Mouse (Mus musculus) bone marrow macrophage, adult 2 months (primary cell): Measurements from ENCODE around the gene Sept9. TPM values are rescaled to one million over a fixed set of nuclear protein-coding genes. Genes with fewer than 3 reads are reported as not detected.

Experiments used
- H3K27ac ChIP-seq: 2 replicates; pipeline ENCODE4 v1.5.1; 2012; ENCODE audit warnings: low read depth, low read length; ENCODE audit not compliant: insufficient read depth
- H3K4me1 ChIP-seq: 2 replicates; pipeline ENCODE4 v1.6.1; 2012; ENCODE audit warnings: low read length; ENCODE audit not compliant: control insufficient read depth, insufficient read depth
- H3K4me3 ChIP-seq: 2 replicates; pipeline ENCODE4 v1.5.1; 2012; ENCODE audit warnings: mild to moderate bottlenecking, low read length, moderate library complexity; ENCODE audit not compliant: insufficient read depth
- CTCF ChIP-seq: IDR thresholded peaks from 2 replicates; pipeline ENCODE4 v1.5.1; 2012; ENCODE audit warnings: low read depth, mild to moderate bottlenecking, low read length, moderate library complexity
- POLR2A ChIP-seq: IDR thresholded peaks from 2 replicates; pipeline ENCODE4 v1.6.1; 2012; ENCODE audit warnings: mild to moderate bottlenecking, low read depth, low read length, borderline replicate concordance
- polyA plus RNA-seq: library from polyadenylated mRNA; stranded (reverse); fragments of >200 nt; gene quantifications from 2 replicates; pipeline ENCODE4 v1.2.4, GENCODE M21; 2012; ENCODE audit not compliant: missing spikeins, insufficient read depth, insufficient read length

Gene Sept9
- polyA plus RNA-seq, 1 experiment = 123 TPM

GRCm38 (mm10) chr11:117249282-117249984, 50.0 kb downstream of the Sept9 start:
- no peak overlapping the region for H3K4me3 ChIP-seq
- peaks cover 13% of the 10 kb centered on the region; the same call in 1 of the 2 replicates for H3K4me1 ChIP-seq
- no peak for TF ChIP-seq POLR2A
- TF ChIP-seq CTCF = no peak
- no peak overlapping the region for H3K27ac ChIP-seq

GRCm38 (mm10) chr11:117249985-117250928, 50.8 kb downstream of the Sept9 start:
- Histone ChIP-seq H3K4me3 (no peak overlapping the region), H3K27ac (no peak overlapping the region), H3K4me1 (peaks cover 14% of the 10 kb centered on the region)
- no peak for TF ChIP-seq POLR2A
- TF ChIP-seq CTCF = no peak

- Histone ChIP-seq H3K4me1 (peaks cover 19% of the 10 kb centered on the region), H3K4me3 (no peak overlapping the region), H3K27ac (no peak overlapping the region)
- no peak for TF ChIP-seq CTCF
- no peak for TF ChIP-seq POLR2A
These were observed 52.3 kb downstream of the Sept9 start for GRCm38 (mm10) chr11:117251755-117252154.

GRCm38 (mm10) chr11:117252846-117253245, 53.4 kb downstream of the Sept9 start:
- no peak overlapping the region for H3K27ac ChIP-seq
- TF ChIP-seq CTCF = no peak
- no peak for TF ChIP-seq POLR2A
- H3K4me1 ChIP-seq = peaks cover 25% of the 10 kb centered on the region
- no peak overlapping the region for H3K4me3 ChIP-seq

GRCm38 (mm10) chr11:117254161-117255107, 55.0 kb downstream of the Sept9 start:
- TF ChIP-seq POLR2A = no peak
- no peak for TF ChIP-seq CTCF
- Histone ChIP-seq H3K27ac (no peak overlapping the region), H3K4me3 (no peak overlapping the region), H3K4me1 (peaks cover 38% of the 10 kb centered on the region)

GRCm38 (mm10) chr11:117255108-117255489, 55.6 kb downstream of the Sept9 start:
- TF ChIP-seq CTCF (no peak), POLR2A (no peak)
- no peak overlapping the region for H3K4me3 ChIP-seq
- no peak overlapping the region for H3K27ac ChIP-seq
- H3K4me1 ChIP-seq = peaks cover 44% of the 10 kb centered on the region

- Histone ChIP-seq H3K27ac (peak overlapping the region; percentile 32), H3K4me3 (no peak overlapping the region), H3K4me1 (peaks cover 44% of the 10 kb centered on the region)
- no peak for TF ChIP-seq POLR2A
- no peak for TF ChIP-seq CTCF
These were observed 56.6 kb downstream of the Sept9 start for GRCm38 (mm10) chr11:117256088-117256487.

GRCm38 (mm10) chr11:117256840-117257239, 57.4 kb downstream of the Sept9 start:
- peaks cover 40% of the 10 kb centered on the region for H3K4me1 ChIP-seq
- no peak overlapping the region for H3K4me3 ChIP-seq
- no peak for TF ChIP-seq CTCF
- no peak for TF ChIP-seq POLR2A
- H3K27ac ChIP-seq = no peak overlapping the region

- peak overlapping the region; percentile 9; the same call in 1 of the 2 replicates for H3K27ac ChIP-seq
- H3K4me1 ChIP-seq = peaks cover 39% of the 10 kb centered on the region
- TF ChIP-seq POLR2A = no peak
- TF ChIP-seq CTCF = no peak
- no peak overlapping the region for H3K4me3 ChIP-seq
These were observed 57.8 kb downstream of the Sept9 start for GRCm38 (mm10) chr11:117257266-117257665.

- Histone ChIP-seq H3K4me3 (no peak overlapping the region), H3K4me1 (peaks cover 36% of the 10 kb centered on the region), H3K27ac (peak overlapping the region; percentile 9; the same call in 1 of the 2 replicates)
- no peak for TF ChIP-seq CTCF
- TF ChIP-seq POLR2A = no peak
These were observed 58.4 kb downstream of the Sept9 start for GRCm38 (mm10) chr11:117257842-117258241.
